Mouse (Mus musculus) midbrain, embryonic 16.5 days (tissue): ENCODE data around the gene Trim67. TPM values are rescaled to one million over a fixed set of nuclear protein-coding genes. Genes with fewer than 3 reads are reported as not detected.

ENCODE experiments used
- ATAC-seq: fragments of 200-750 bp; cut with Nextera tagmentation; 2 replicates; pipeline ENCODE4 v1.8.0; 2017; ENCODE audit warnings: moderate TSS enrichment
- H3K27ac ChIP-seq: fragments of 300-500 bp; sonication (generic); 2 replicates; pipeline ENCODE4 v1.5.1; 2014; ENCODE audit warnings: mild to moderate bottlenecking, low read length, mixed read lengths
- H3K27me3 ChIP-seq: fragments of 300-500 bp; sonication (generic); 2 replicates; pipeline ENCODE4 v1.6.1; 2014; ENCODE audit warnings: low read depth, low read length, mixed read lengths; ENCODE audit not compliant: control insufficient read depth, insufficient read depth
- H3K36me3 ChIP-seq: fragments of 300-500 bp; sonication (generic); 2 replicates; pipeline ENCODE4 v1.6.1; 2014; ENCODE audit warnings: mild to moderate bottlenecking, low read length, moderate library complexity, mixed read lengths; ENCODE audit not compliant: control insufficient read depth, insufficient read depth
- H3K4me1 ChIP-seq: fragments of 300-500 bp; sonication (generic); 2 replicates; pipeline ENCODE4 v1.6.1; 2014; ENCODE audit warnings: mild to moderate bottlenecking, low read length, mixed read lengths; ENCODE audit not compliant: control insufficient read depth, insufficient read depth
- H3K4me2 ChIP-seq: fragments of 300-500 bp; sonication (generic); 2 replicates; pipeline ENCODE4 v1.6.1; 2014; ENCODE audit warnings: mild to moderate bottlenecking, low read length, mixed read lengths
- H3K4me3 ChIP-seq: fragments of 300-500 bp; sonication (generic); 2 replicates; pipeline ENCODE4 v1.5.1; 2014; ENCODE audit warnings: low read depth, mild to moderate bottlenecking, low read length, moderate library complexity, mixed read lengths
- H3K9ac ChIP-seq: fragments of 300-500 bp; sonication (generic); 2 replicates; pipeline ENCODE4 v1.6.1; 2014; ENCODE audit warnings: low read depth, low read length, mixed read lengths
- H3K9me3 ChIP-seq: fragments of 300-500 bp; sonication (generic); replicated peaks from 2 replicates; pipeline ENCODE4 v1.6.1; 2014; ENCODE audit warnings: mild to moderate bottlenecking, low read length, mixed read lengths; ENCODE audit not compliant: control insufficient read depth, poor library complexity, severe bottlenecking
- WGBS: fragments of 180-500 bp; shearing (Covaris S2); extraction: QIAGEN DNeasy Blood & Tissue Kit; methylation state at CpG from one replicate; pipeline ENCODE4 v1.1.7; 2014; 5-methylcytosine and 5-hydroxymethylcytosine counted together
- polyA plus RNA-seq: library from polyadenylated mRNA; unstranded; fragments of >200 nt; fragmentation: Nextera tagmentation; extraction: Ambion mirVana; gene quantifications from 2 replicates; pipeline ENCODE4 v1.2.1, GENCODE M21; 2015

Trim67 gene
- polyA plus RNA-seq, 1 experiment from 2014 or later: 28.0 TPM

DNA sequence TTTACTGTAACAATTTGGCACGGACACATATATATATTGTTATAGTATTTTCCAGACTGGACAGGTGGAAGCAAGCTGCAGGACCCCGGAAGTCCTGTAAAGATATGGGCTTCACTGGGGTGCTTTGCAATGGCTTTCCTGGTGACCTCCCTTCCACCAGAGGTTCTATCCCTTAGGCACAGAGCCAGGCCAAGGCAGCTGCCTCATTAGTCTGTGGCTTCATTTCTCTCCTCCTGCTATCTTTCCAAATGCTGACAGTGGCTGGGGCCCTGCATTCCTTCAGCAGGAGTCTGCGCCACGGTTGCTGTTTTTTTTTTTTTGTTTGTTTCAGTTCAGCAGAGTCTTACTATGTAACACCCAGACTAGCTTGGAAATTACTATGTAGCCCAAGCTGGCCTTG lies 1.1 kb upstream of the Trim67 start:
- Histone ChIP-seq H3K36me3 (no peaks in the 10 kb centered on the region), H3K4me2 (peak overlapping the region; percentile 86), H3K9me3 (no peaks in the 10 kb centered on the region), H3K27ac (peak overlapping the region; percentile 96), H3K4me3 (peak overlapping the region; percentile 69), H3K9ac (peak overlapping the region; percentile 83), H3K27me3 (no peaks in the 10 kb centered on the region), H3K4me1 (peaks cover 31% of the 10 kb centered on the region)
- no peak for ATAC-seq
- 46% methylated on average over 4 of the region's 4 CpGs for WGBS

DNA sequence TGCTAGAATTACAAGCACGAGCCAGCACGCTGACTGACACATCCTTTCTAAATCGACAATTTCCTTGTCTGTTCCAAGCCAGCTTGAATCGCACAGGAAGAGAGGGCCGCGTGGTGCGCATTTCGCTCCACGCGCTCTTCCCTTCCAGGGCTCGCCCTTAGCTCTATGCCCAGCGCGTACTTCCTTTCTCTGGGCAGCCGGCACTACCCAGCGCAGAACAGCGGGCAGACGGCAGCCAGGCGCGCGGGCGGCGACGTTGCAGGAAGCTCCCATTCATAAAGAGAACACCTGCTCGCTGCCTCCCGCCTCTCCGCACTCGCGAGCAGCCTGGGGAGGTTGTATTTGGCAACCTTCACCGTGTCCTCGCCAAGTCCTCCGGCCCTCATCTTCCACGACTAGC lies 706 bp upstream of the Trim67 start:
- Histone ChIP-seq H3K4me2 (peak overlapping the region; percentile 86), H3K9ac (peak overlapping the region; percentile 83), H3K27ac (peak overlapping the region; percentile 96), H3K4me1 (peaks cover 36% of the 10 kb centered on the region), H3K27me3 (no peaks in the 10 kb centered on the region), H3K36me3 (no peaks in the 10 kb centered on the region), H3K9me3 (no peaks in the 10 kb centered on the region), H3K4me3 (peak overlapping the region; percentile 69)
- WGBS: 0% methylated on average over 32 of the region's 32 CpGs
- ATAC-seq: peak; percentile 58

- peak overlapping the region; percentile 69 for H3K4me3 ChIP-seq
- peak overlapping the region; percentile 83 for H3K9ac ChIP-seq
- peak; percentile 70 for ATAC-seq
- under 1% methylated on average over 44 of the region's 51 CpGs for WGBS
- H3K27ac ChIP-seq: peak overlapping the region; percentile 96
- H3K36me3 ChIP-seq: no peaks in the 10 kb centered on the region
- H3K9me3 ChIP-seq: no peaks in the 10 kb centered on the region
- H3K27me3 ChIP-seq: no peaks in the 10 kb centered on the region
- H3K4me1 ChIP-seq: peaks cover 43% of the 10 kb centered on the region
- H3K4me2 ChIP-seq: peak overlapping the region; percentile 86
These were observed 320 bp downstream of the Trim67 start for GRCm38 (mm10) chr8:124793172-124793651.

- Histone ChIP-seq H3K4me1 (peaks cover 43% of the 10 kb centered on the region), H3K27me3 (no peaks in the 10 kb centered on the region), H3K27ac (peak overlapping the region; percentile 96), H3K36me3 (no peaks in the 10 kb centered on the region), H3K9ac (peak overlapping the region; percentile 83), H3K9me3 (no peaks in the 10 kb centered on the region), H3K4me2 (peak overlapping the region; percentile 86), H3K4me3 (peak overlapping the region; percentile 69)
- ATAC-seq: peak; percentile 19
- WGBS: under 1% methylated on average over 78 of the region's 81 CpGs
These were observed 981 bp downstream of the Trim67 start for GRCm38 (mm10) chr8:124793661-124794485.

DNA sequence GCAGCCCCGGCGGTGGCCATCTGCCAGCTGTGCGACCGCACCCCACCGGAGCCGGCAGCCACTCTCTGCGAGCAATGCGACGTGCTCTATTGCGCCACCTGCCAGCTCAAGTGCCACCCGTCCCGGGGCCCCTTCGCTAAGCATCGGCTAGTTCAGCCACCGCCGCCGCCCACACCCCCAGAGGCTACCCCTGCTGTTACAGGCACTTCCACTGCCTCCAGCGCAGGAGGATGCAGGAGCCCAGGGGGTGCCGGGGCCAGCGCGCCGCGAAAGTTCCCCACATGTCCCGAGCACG lies 1.5 kb downstream of the Trim67 start:
- 0% methylated on average over 25 of the region's 25 CpGs for WGBS
- peak overlapping the region; percentile 86 for H3K4me2 ChIP-seq

DNA sequence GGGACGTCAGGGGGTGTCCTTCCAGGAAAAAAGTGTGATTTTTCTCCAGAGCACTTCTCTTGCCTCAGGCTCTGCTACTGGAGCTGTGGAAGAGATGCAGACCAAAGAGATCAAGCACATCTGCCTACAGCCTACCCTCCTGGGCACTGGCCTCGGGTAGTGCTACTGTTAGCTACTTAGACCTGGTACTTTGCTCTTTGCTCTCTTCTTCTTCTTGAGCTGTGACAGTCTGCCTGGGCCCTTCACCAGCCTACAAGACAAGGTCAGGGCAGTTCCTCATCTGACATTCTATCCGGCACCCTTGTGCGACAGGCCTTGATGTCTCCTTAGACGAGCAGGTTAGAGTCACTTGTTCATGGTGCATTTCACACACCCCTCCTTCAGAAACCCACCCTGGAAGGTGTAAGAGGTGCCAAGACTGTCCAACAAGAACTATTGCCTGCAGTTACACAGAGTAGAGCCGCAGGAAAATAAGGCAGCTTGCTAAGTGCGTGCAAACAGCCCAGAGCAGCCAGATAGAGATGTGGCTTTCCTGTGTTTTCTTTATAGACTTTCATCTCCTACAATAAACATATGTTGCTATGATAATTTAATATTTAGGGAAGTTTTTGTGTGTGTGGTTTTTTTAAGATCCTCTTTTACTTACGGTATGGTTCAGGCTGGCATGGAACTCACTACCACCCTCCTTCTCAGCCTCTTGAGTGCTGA lies 3.0 kb downstream of the Trim67 start:
- Histone ChIP-seq H3K4me1 (peaks cover 45% of the 10 kb centered on the region), H3K4me3 (peak overlapping the region; percentile 69), H3K27me3 (no peaks in the 10 kb centered on the region), H3K9ac (peak overlapping the region; percentile 83), H3K9me3 (no peaks in the 10 kb centered on the region), H3K4me2 (peak overlapping the region; percentile 86), H3K36me3 (no peaks in the 10 kb centered on the region), H3K27ac (no peak overlapping the region)
- 68% methylated on average over 8 of the region's 8 CpGs for WGBS
- ATAC-seq: no peak

More for the DNA sequence above, 1.5 kb downstream of the Trim67 start:
- Histone ChIP-seq H3K27ac (peak overlapping the region; percentile 96), H3K9ac (peak overlapping the region; percentile 83), H3K9me3 (no peaks in the 10 kb centered on the region), H3K4me1 (peaks cover 46% of the 10 kb centered on the region), H3K36me3 (no peaks in the 10 kb centered on the region), H3K27me3 (no peaks in the 10 kb centered on the region), H3K4me3 (peak overlapping the region; percentile 69)
- peak; percentile 25 for ATAC-seq

- no peak overlapping the region for H3K4me3 ChIP-seq
- peaks cover 28% of the 10 kb centered on the region for H3K4me1 ChIP-seq
- H3K36me3 ChIP-seq: peaks cover 4% of the 10 kb centered on the region; the same call in 1 of the 2 replicates
- H3K4me2 ChIP-seq: no peak overlapping the region
- H3K9me3 ChIP-seq: no peaks in the 10 kb centered on the region
- 57% methylated on average over 11 of the region's 11 CpGs for WGBS
- no peaks in the 10 kb centered on the region for H3K27me3 ChIP-seq
- ATAC-seq: no peak
- no peak overlapping the region for H3K9ac ChIP-seq
- no peak overlapping the region for H3K27ac ChIP-seq
These were observed 7.7 kb downstream of the Trim67 start for GRCm38 (mm10) chr8:124800542-124800941.

DNA sequence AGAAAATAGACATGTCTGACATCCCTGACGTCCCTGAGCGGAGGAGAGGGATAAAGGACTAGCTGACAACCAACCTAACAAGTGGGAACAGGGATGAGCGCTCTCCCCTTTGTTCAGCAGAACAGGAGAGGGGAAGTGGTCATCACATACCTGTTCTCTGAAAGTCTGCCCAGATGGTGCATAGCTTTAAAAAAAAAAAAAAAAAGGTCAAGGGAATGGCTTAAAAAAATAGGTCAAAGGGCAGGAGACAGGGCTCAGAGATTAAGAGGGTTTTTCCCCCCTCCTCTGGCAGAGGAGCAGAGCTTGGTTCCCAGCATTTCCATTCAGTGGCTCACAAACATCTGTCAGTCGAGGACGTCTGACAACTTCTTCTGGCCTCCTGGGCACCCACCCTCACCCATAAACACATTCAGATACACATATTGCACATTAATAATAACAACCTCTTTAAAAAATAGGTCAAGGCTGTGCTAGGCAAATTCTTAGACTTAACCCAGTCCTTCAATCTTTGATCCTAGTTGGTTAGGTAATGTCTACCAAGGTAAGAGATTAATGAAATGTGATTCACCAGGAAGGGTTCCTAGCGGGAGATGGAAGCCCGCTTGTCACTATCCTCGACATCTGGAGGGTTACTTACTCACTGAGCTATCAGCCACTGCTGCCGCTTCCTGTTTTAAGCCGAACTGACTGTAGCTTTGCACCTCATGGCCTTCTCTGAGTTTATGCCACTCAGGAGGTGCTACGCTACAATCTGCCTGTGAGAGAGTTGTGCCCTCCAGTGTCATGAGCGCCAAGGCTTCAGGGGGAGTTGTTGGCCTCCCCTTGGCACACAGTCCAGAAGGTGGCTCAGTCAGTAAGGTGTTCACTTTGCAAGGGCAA lies 11.2 kb downstream of the Trim67 start:
- no peak overlapping the region for H3K9ac ChIP-seq
- H3K4me2 ChIP-seq: no peak overlapping the region
- H3K9me3 ChIP-seq: no peaks in the 10 kb centered on the region
- no peak overlapping the region for H3K27ac ChIP-seq
- H3K4me3 ChIP-seq: no peak overlapping the region
- H3K4me1 ChIP-seq: peaks cover 4% of the 10 kb centered on the region; the same call in 1 of the 2 replicates
- WGBS: 68% methylated on average over 12 of the region's 12 CpGs
- H3K27me3 ChIP-seq: no peaks in the 10 kb centered on the region
- ATAC-seq: no peak
- peaks cover 5% of the 10 kb centered on the region; the same call in 1 of the 2 replicates for H3K36me3 ChIP-seq
